In the genomic region with DNA sequence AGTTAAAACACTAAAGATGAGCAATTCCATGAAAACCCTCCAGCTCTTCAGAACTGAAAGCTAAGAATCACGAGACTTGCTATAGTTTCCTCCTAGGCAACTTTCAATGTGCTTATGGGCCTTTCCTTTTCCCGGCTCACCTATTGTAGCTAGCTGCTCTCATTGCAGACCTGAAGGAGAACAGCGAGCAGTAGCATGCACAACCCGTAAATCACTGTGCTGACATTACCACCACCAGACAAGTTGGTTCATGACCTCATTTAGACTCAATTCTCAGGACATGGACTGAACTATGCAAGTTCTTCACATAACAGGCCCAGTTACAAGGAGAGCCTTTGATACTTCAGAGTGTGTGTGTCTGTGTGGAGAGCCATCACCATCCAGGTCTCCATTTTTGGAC, we compare ENCODE assay signal across 35 mouse cellular contexts.
"Had no signal": no experiment of that assay in that cellular context is flagged by ENCODE, and none has a peak within 500 bp of the region (broad histone marks: within the 10 kb centered on the region; RNA-seq: fewer than 3 reads in every experiment).

No protein-coding gene starts in this region.

- H3K27ac ChIP-seq: heart, adult 2 months; heart, embryonic 10.5 days; heart, embryonic 13.5 days; heart, embryonic 15.5 days; hindbrain, embryonic 10.5 days; hindbrain, embryonic 12.5 days; hindbrain, embryonic 13.5 days; hindbrain, embryonic 14.5 days; hindbrain, embryonic 15.5 days; hindbrain, postnatal 0 days; intestine, embryonic 15.5 days; kidney, embryonic 15.5 days; kidney, postnatal 0 days; layer of hippocampus, adult 2 months had no signal

- ATAC-seq: hindbrain, embryonic 16.5 days; hindbrain, postnatal 0 days; inflammation-experienced regulatory T-cells, adult 6 months; intestine, embryonic 15.5 days; intestine, embryonic 16.5 days had no signal

- H3K4me3 ChIP-seq: heart, adult 2 months; heart, embryonic 10.5 days; heart, embryonic 12.5 days; heart, embryonic 13.5 days; heart, embryonic 15.5 days; hindbrain, embryonic 10.5 days; hindbrain, embryonic 12.5 days; hindbrain, embryonic 13.5 days; hindbrain, embryonic 15.5 days; intestine, embryonic 15.5 days; kidney, embryonic 15.5 days; layer of hippocampus, adult 2 months had no signal

- H3K4me1 ChIP-seq: heart, embryonic 10.5 days; heart, embryonic 12.5 days; heart, embryonic 13.5 days; heart, embryonic 15.5 days; hindbrain, embryonic 10.5 days; hindbrain, embryonic 12.5 days; hindbrain, embryonic 13.5 days; hindbrain, embryonic 15.5 days; intestine, embryonic 15.5 days; kidney, embryonic 15.5 days had no signal

- H3K9me3 ChIP-seq: heart, embryonic 10.5 days; heart, embryonic 12.5 days; heart, embryonic 13.5 days; heart, embryonic 15.5 days; hindbrain, embryonic 12.5 days; hindbrain, embryonic 13.5 days; hindbrain, embryonic 15.5 days; intestine, embryonic 15.5 days; kidney, embryonic 15.5 days had no signal

- H3K4me2 ChIP-seq: heart, embryonic 11.5 days; heart, embryonic 12.5 days; heart, embryonic 13.5 days; heart, embryonic 15.5 days; hindbrain, embryonic 12.5 days; hindbrain, embryonic 13.5 days; hindbrain, embryonic 14.5 days; hindbrain, embryonic 15.5 days; intestine, embryonic 15.5 days; kidney, embryonic 15.5 days had no signal

- H3K36me3 ChIP-seq: heart, embryonic 10.5 days; heart, embryonic 12.5 days; heart, embryonic 13.5 days; heart, embryonic 15.5 days; hindbrain, embryonic 10.5 days; hindbrain, embryonic 12.5 days; hindbrain, embryonic 13.5 days; hindbrain, embryonic 15.5 days; intestine, embryonic 15.5 days; kidney, embryonic 15.5 days had no signal

- DNase-seq: heart, adult 18-20 months; heart, adult 2 months; heart, postnatal 10 days; heart, postnatal 14 days; heart, postnatal 36 days; heart, postnatal 4 days; kidney, adult 11 months; kidney, adult 18-20 months; kidney, adult 2 months; kidney, adult 8-10 months; kidney, adult 9 months; kidney, postnatal 10 days; kidney, postnatal 14 days; kidney, postnatal 25 days; kidney, postnatal 36 days; kidney, postnatal 4 days; layer of hippocampus, adult 9-11 months had no signal

- H3K9ac ChIP-seq: heart, embryonic 12.5 days; heart, embryonic 13.5 days; heart, embryonic 15.5 days; hindbrain, embryonic 12.5 days; hindbrain, embryonic 13.5 days; hindbrain, embryonic 14.5 days; hindbrain, embryonic 15.5 days; intestine, embryonic 15.5 days; kidney, embryonic 15.5 days had no signal

- H3K27me3 ChIP-seq: heart, embryonic 12.5 days; heart, embryonic 13.5 days; heart, embryonic 15.5 days; hindbrain, embryonic 12.5 days; hindbrain, embryonic 13.5 days; hindbrain, embryonic 15.5 days; intestine, embryonic 15.5 days had no signal
